Mouse (Mus musculus): ENCODE data around the gene Slc31a1. TPM values are rescaled to one million over a fixed set of nuclear protein-coding genes. Genes with fewer than 3 reads are reported as not detected.

Gene Slc31a1
- total and polyA plus RNA-seq, 2 experiments from 2014 or later: 17.8 to 35.1 TPM

GRCm38 (mm10) chr4:62383207-62383606, 22.7 kb downstream of the Slc31a1 start:
- H3K4me1 ChIP-seq (ENCODE audit: control insufficient read depth, insufficient read depth): no peaks in the 10 kb centered on the region
- TF ChIP-seq EP300 (IDR thresholded peaks at IDR 0.05; ENCODE audit: low read depth) (no peak), CTCF (IDR thresholded peaks at IDR 0.05; ENCODE audit: low read depth) (no peak)
- WGBS: 79% methylated on average over 6 of the region's 6 CpGs
- H3K27ac ChIP-seq (ENCODE audit: low read depth): no peak overlapping the region
- DNase-seq (ENCODE audit: low spot score) (no peak), ATAC-seq (ENCODE audit: insufficient read depth, low read depth) (no peak)
- H3K9ac ChIP-seq (replicated peaks; ENCODE audit: low read depth, low read length): no peak overlapping the region
- no peaks in the 10 kb centered on the region for H3K27me3 ChIP-seq (ENCODE audit: control insufficient read depth, insufficient read depth, low read length)
- no peaks in the 10 kb centered on the region for H3K9me3 ChIP-seq (replicated peaks; ENCODE audit: control insufficient read depth, low read length)
- H3K36me3 ChIP-seq (replicated peaks; ENCODE audit: control insufficient read depth, insufficient read depth, low read length): peaks cover 29% of the 10 kb centered on the region
- no peak overlapping the region for H3K4me2 ChIP-seq (ENCODE audit: low read depth, low read length)
- H3K4me3 ChIP-seq (ENCODE audit: low read depth, low read length): no peak overlapping the region

GRCm38 (mm10) chr4:62383752-62384151, 23.2 kb downstream of the Slc31a1 start:
- no peak overlapping the region for H3K9ac ChIP-seq (replicated peaks; ENCODE audit: low read depth, low read length)
- no peaks in the 10 kb centered on the region for H3K27me3 ChIP-seq (ENCODE audit: control insufficient read depth, insufficient read depth, low read length)
- WGBS: 71% methylated on average over 7 of the region's 7 CpGs
- H3K4me3 ChIP-seq (ENCODE audit: low read depth, low read length): no peak overlapping the region
- no peak overlapping the region for H3K27ac ChIP-seq (ENCODE audit: low read depth)
- TF ChIP-seq CTCF (IDR thresholded peaks at IDR 0.05; ENCODE audit: low read depth) (no peak), EP300 (IDR thresholded peaks at IDR 0.05; ENCODE audit: low read depth) (no peak)
- H3K4me1 ChIP-seq (ENCODE audit: control insufficient read depth, insufficient read depth): no peaks in the 10 kb centered on the region
- peaks cover 34% of the 10 kb centered on the region for H3K36me3 ChIP-seq (replicated peaks; ENCODE audit: control insufficient read depth, insufficient read depth, low read length)
- DNase-seq (ENCODE audit: low spot score): no peak
- no peak overlapping the region for H3K4me2 ChIP-seq (ENCODE audit: low read depth, low read length)
- ATAC-seq (ENCODE audit: insufficient read depth, low read depth): no peak
- no peaks in the 10 kb centered on the region for H3K9me3 ChIP-seq (replicated peaks; ENCODE audit: control insufficient read depth, low read length)

GRCm38 (mm10) chr4:62384159-62384558, 23.6 kb downstream of the Slc31a1 start:
- Histone ChIP-seq H3K27ac (ENCODE audit: low read depth) (no peak overlapping the region), H3K9me3 (replicated peaks; ENCODE audit: control insufficient read depth, low read length) (no peaks in the 10 kb centered on the region), H3K9ac (replicated peaks; ENCODE audit: low read depth, low read length) (no peak overlapping the region), H3K36me3 (replicated peaks; ENCODE audit: control insufficient read depth, insufficient read depth, low read length) (peaks cover 38% of the 10 kb centered on the region), H3K4me3 (ENCODE audit: low read depth, low read length) (no peak overlapping the region), H3K4me2 (ENCODE audit: low read depth, low read length) (no peak overlapping the region), H3K27me3 (ENCODE audit: control insufficient read depth, insufficient read depth, low read length) (no peaks in the 10 kb centered on the region), H3K4me1 (ENCODE audit: control insufficient read depth, insufficient read depth) (no peaks in the 10 kb centered on the region)
- DNase-seq (ENCODE audit: low spot score) (no peak), ATAC-seq (ENCODE audit: insufficient read depth, low read depth) (no peak)
- WGBS: 90% methylated on average over 1 of the region's 1 CpGs
- TF ChIP-seq EP300 (IDR thresholded peaks at IDR 0.05; ENCODE audit: low read depth) (no peak), CTCF (IDR thresholded peaks at IDR 0.05; ENCODE audit: low read depth) (no peak)

- TF ChIP-seq EP300 (IDR thresholded peaks at IDR 0.05; ENCODE audit: low read depth) (no peak), CTCF (IDR thresholded peaks at IDR 0.05; ENCODE audit: low read depth) (no peak)
- WGBS: 94% methylated on average over 7 of the region's 7 CpGs
Observed at GRCm38 (mm10) chr4:62385439-62385838, 24.9 kb downstream of the Slc31a1 start.

GRCm38 (mm10) chr4:62389592-62390512, 29.3 kb downstream of the Slc31a1 start:
- Histone ChIP-seq H3K4me3 (ENCODE audit: low read depth, low read length) (no peak overlapping the region), H3K4me1 (ENCODE audit: control insufficient read depth, insufficient read depth) (no peaks in the 10 kb centered on the region), H3K36me3 (replicated peaks; ENCODE audit: control insufficient read depth, insufficient read depth, low read length) (peaks cover 63% of the 10 kb centered on the region), H3K27ac (ENCODE audit: low read depth) (no peak overlapping the region), H3K27me3 (ENCODE audit: control insufficient read depth, insufficient read depth, low read length) (no peaks in the 10 kb centered on the region), H3K4me2 (ENCODE audit: low read depth, low read length) (no peak overlapping the region), H3K9ac (replicated peaks; ENCODE audit: low read depth, low read length) (no peak overlapping the region), H3K9me3 (replicated peaks; ENCODE audit: control insufficient read depth, low read length) (no peaks in the 10 kb centered on the region)
- 84% methylated on average over 5 of the region's 5 CpGs for WGBS
- TF ChIP-seq CTCF (IDR thresholded peaks at IDR 0.05; ENCODE audit: low read depth): no peak
- TF ChIP-seq EP300 (IDR thresholded peaks at IDR 0.05; ENCODE audit: low read depth): no peak
- no peak for ATAC-seq (ENCODE audit: insufficient read depth, low read depth)
- DNase-seq (ENCODE audit: low spot score): no peak

More at GRCm38 (mm10) chr4:62385439-62385838, 24.9 kb downstream of the Slc31a1 start:
- Histone ChIP-seq H3K9me3 (replicated peaks; ENCODE audit: control insufficient read depth, low read length) (no peaks in the 10 kb centered on the region), H3K27ac (ENCODE audit: low read depth) (no peak overlapping the region), H3K4me2 (ENCODE audit: low read depth, low read length) (no peak overlapping the region), H3K4me1 (ENCODE audit: control insufficient read depth, insufficient read depth) (no peaks in the 10 kb centered on the region), H3K27me3 (ENCODE audit: control insufficient read depth, insufficient read depth, low read length) (no peaks in the 10 kb centered on the region), H3K36me3 (replicated peaks; ENCODE audit: control insufficient read depth, insufficient read depth, low read length) (peaks cover 51% of the 10 kb centered on the region), H3K4me3 (ENCODE audit: low read depth, low read length) (no peak overlapping the region), H3K9ac (replicated peaks; ENCODE audit: low read depth, low read length) (no peak overlapping the region)
- DNase-seq (ENCODE audit: low spot score): no peak
- no peak for ATAC-seq (ENCODE audit: insufficient read depth, low read depth)
